Mouse (Mus musculus) E14TG2a.4 (cell line): ENCODE results near the gene Mrpl34.

Experiments used
- CTCF ChIP-seq: conservative IDR thresholded peaks from 2 replicates; pipeline ENCODE4 v1.5.1; 2014; ENCODE audit warnings: low read length
- POU5F1 ChIP-seq: IDR thresholded peaks from 2 replicates; pipeline ENCODE4 v1.6.1; 2014; ENCODE audit warnings: low read length, borderline replicate concordance

- TF ChIP-seq CTCF, result no peak
- no peak for TF ChIP-seq POU5F1
Measured at GRCm38 (mm10) chr8:71495811-71496210, 31.1 kb downstream of the Mrpl34 start.
